Mouse (Mus musculus): ENCODE measurements around the gene Rnase11. TPM values are rescaled to one million over a fixed set of nuclear protein-coding genes. Genes with fewer than 3 reads are reported as not detected.

Rnase11 gene
- polyA plus RNA-seq, 1 experiment from 2014 or later = not detected

- no peaks in the 10 kb centered on the region for H3K27me3 ChIP-seq (replicated peaks; ENCODE audit: low read depth, poor library complexity, severe bottlenecking)
- DNase-seq (ENCODE audit: low spot score) = no peak
- H3K27ac ChIP-seq (replicated peaks) = no peak overlapping the region
- 87% methylated on average over 5 of the region's 5 CpGs for WGBS
- no peaks in the 10 kb centered on the region for H3K36me3 ChIP-seq (replicated peaks)
- no peaks in the 10 kb centered on the region for H3K9me3 ChIP-seq
- no peak overlapping the region for H3K4me3 ChIP-seq
- peaks cover 7% of the 10 kb centered on the region; the same call in 1 of the 2 replicates for H3K4me1 ChIP-seq
Measured at GRCm38 (mm10) chr14:51068956-51069355, 19.0 kb upstream of the Rnase11 start.

- DNase-seq (ENCODE audit: low spot score) = no peak
- Histone ChIP-seq H3K4me3 (no peak overlapping the region), H3K9me3 (no peaks in the 10 kb centered on the region), H3K27ac (replicated peaks) (no peak overlapping the region), H3K36me3 (replicated peaks) (no peaks in the 10 kb centered on the region), H3K27me3 (replicated peaks; ENCODE audit: low read depth, poor library complexity, severe bottlenecking) (peaks cover 5% of the 10 kb centered on the region; the same call in 1 of the 2 replicates), H3K4me1 (peaks cover 8% of the 10 kb centered on the region)
- 88% methylated on average over 5 of the region's 5 CpGs for whole genome bisulfite sequencing
Measured at GRCm38 (mm10) chr14:51060761-51061160, 10.8 kb upstream of the Rnase11 start.

GRCm38 (mm10) chr14:51057401-51057831 lies 7.5 kb upstream of the Rnase11 start, which contains the start of gene Rnase12:
Gene Rnase12 (minus strand): TSS chr14:51057661.
- WGBS = 74% methylated on average over 9 of the region's 9 CpGs
- peaks cover 5% of the 10 kb centered on the region; the same call in 1 of the 2 replicates for H3K27me3 ChIP-seq (replicated peaks; ENCODE audit: low read depth, poor library complexity, severe bottlenecking)
- DNase-seq (ENCODE audit: low spot score) = no peak
- no peaks in the 10 kb centered on the region for H3K9me3 ChIP-seq
- no peak within 1 kb of the TSS for H3K4me3 ChIP-seq
- H3K27ac ChIP-seq (replicated peaks) = no peak within 1 kb of the TSS
- H3K36me3 ChIP-seq (replicated peaks) = no peaks in the 10 kb centered on the region
- peaks cover 18% of the 10 kb centered on the region for H3K4me1 ChIP-seq

- WGBS = 38% methylated on average over 13 of the region's 13 CpGs
- Histone ChIP-seq H3K4me1 (peaks cover 18% of the 10 kb centered on the region), H3K27ac (replicated peaks) (no peak overlapping the region), H3K27me3 (replicated peaks; ENCODE audit: low read depth, poor library complexity, severe bottlenecking) (no peaks in the 10 kb centered on the region; the same call in 1 of the 2 replicates), H3K4me3 (no peak overlapping the region), H3K9me3 (no peaks in the 10 kb centered on the region), H3K36me3 (replicated peaks) (no peaks in the 10 kb centered on the region)
- no peak for DNase-seq (ENCODE audit: low spot score)
Measured at GRCm38 (mm10) chr14:51054243-51055237, 4.6 kb upstream of the Rnase11 start.

- WGBS = 63% methylated on average over 5 of the region's 5 CpGs
Measured at GRCm38 (mm10) chr14:51053176-51053575, 3.2 kb upstream of the Rnase11 start.

GRCm38 (mm10) chr14:51051941-51052340 lies 2.0 kb upstream of the Rnase11 start:
- 59% methylated on average over 5 of the region's 5 CpGs for WGBS
- Histone ChIP-seq H3K4me3 (no peak overlapping the region), H3K4me1 (peaks cover 18% of the 10 kb centered on the region), H3K27ac (replicated peaks) (no peak overlapping the region), H3K27me3 (replicated peaks; ENCODE audit: low read depth, poor library complexity, severe bottlenecking) (no peaks in the 10 kb centered on the region; the same call in 1 of the 2 replicates), H3K36me3 (replicated peaks) (no peaks in the 10 kb centered on the region), H3K9me3 (no peaks in the 10 kb centered on the region)
- no peak for DNase-seq (ENCODE audit: low spot score)

More at GRCm38 (mm10) chr14:51053176-51053575, 3.2 kb upstream of the Rnase11 start:
- H3K27me3 ChIP-seq (replicated peaks; ENCODE audit: low read depth, poor library complexity, severe bottlenecking) = no peaks in the 10 kb centered on the region; the same call in 1 of the 2 replicates
- no peak for DNase-seq (ENCODE audit: low spot score)
- H3K36me3 ChIP-seq (replicated peaks) = no peaks in the 10 kb centered on the region
- no peaks in the 10 kb centered on the region for H3K9me3 ChIP-seq
- no peak overlapping the region for H3K27ac ChIP-seq (replicated peaks)
- peaks cover 18% of the 10 kb centered on the region for H3K4me1 ChIP-seq
- H3K4me3 ChIP-seq = no peak overlapping the region

GRCm38 (mm10) chr14:51047846-51048245 lies 2.1 kb downstream of the Rnase11 start:
- no peaks in the 10 kb centered on the region for H3K9me3 ChIP-seq
- DNase-seq (ENCODE audit: low spot score) = no peak
- no peaks in the 10 kb centered on the region for H3K36me3 ChIP-seq (replicated peaks)
- H3K27ac ChIP-seq (replicated peaks) = no peak overlapping the region
- 56% methylated on average over 5 of the region's 5 CpGs for WGBS
- no peak overlapping the region for H3K4me3 ChIP-seq
- no peaks in the 10 kb centered on the region; the same call in 1 of the 2 replicates for H3K27me3 ChIP-seq (replicated peaks; ENCODE audit: low read depth, poor library complexity, severe bottlenecking)
- peaks cover 6% of the 10 kb centered on the region for H3K4me1 ChIP-seq

GRCm38 (mm10) chr14:51041769-51042168 lies 8.2 kb downstream of the Rnase11 start, which contains the start of gene Rnase9:
Gene Rnase9 (minus strand): TSS chr14:51041869.
- H3K4me1 ChIP-seq = no peaks in the 10 kb centered on the region
- H3K36me3 ChIP-seq (replicated peaks) = no peaks in the 10 kb centered on the region
- no peak within 1 kb of the TSS for H3K27ac ChIP-seq (replicated peaks)
- 72% methylated on average over 6 of the region's 6 CpGs for WGBS
- H3K9me3 ChIP-seq = no peaks in the 10 kb centered on the region
- no peaks in the 10 kb centered on the region for H3K27me3 ChIP-seq (replicated peaks; ENCODE audit: low read depth, poor library complexity, severe bottlenecking)
- DNase-seq (ENCODE audit: low spot score) = no peak
- H3K4me3 ChIP-seq = no peak within 1 kb of the TSS

GRCm38 (mm10) chr14:51036214-51036613 lies 13.7 kb downstream of the Rnase11 start:
- Histone ChIP-seq H3K36me3 (replicated peaks) (no peaks in the 10 kb centered on the region), H3K27me3 (replicated peaks; ENCODE audit: low read depth, poor library complexity, severe bottlenecking) (no peaks in the 10 kb centered on the region), H3K9me3 (no peaks in the 10 kb centered on the region), H3K27ac (replicated peaks) (no peak overlapping the region), H3K4me1 (no peaks in the 10 kb centered on the region), H3K4me3 (no peak overlapping the region)
- 87% methylated on average over 4 of the region's 4 CpGs for WGBS
- DNase-seq (ENCODE audit: low spot score) = no peak

- H3K4me3 ChIP-seq = no peak overlapping the region
- 71% methylated on average over 1 of the region's 1 CpGs for WGBS
Measured at GRCm38 (mm10) chr14:51035206-51035605, 14.8 kb downstream of the Rnase11 start.

GRCm38 (mm10) chr14:51027387-51028155 lies 22.4 kb downstream of the Rnase11 start:
- H3K9me3 ChIP-seq = no peaks in the 10 kb centered on the region
- H3K36me3 ChIP-seq (replicated peaks) = no peaks in the 10 kb centered on the region
- no peak for DNase-seq (ENCODE audit: low spot score)
- no peak overlapping the region for H3K4me3 ChIP-seq
- no peaks in the 10 kb centered on the region for H3K27me3 ChIP-seq (replicated peaks; ENCODE audit: low read depth, poor library complexity, severe bottlenecking)
- H3K4me1 ChIP-seq = no peaks in the 10 kb centered on the region
- no peak overlapping the region for H3K27ac ChIP-seq (replicated peaks)
- 59% methylated on average over 3 of the region's 3 CpGs for WGBS

More at GRCm38 (mm10) chr14:51035206-51035605, 14.8 kb downstream of the Rnase11 start:
- Histone ChIP-seq H3K36me3 (replicated peaks) (no peaks in the 10 kb centered on the region), H3K27ac (replicated peaks) (no peak overlapping the region), H3K27me3 (replicated peaks; ENCODE audit: low read depth, poor library complexity, severe bottlenecking) (no peaks in the 10 kb centered on the region), H3K4me1 (no peaks in the 10 kb centered on the region), H3K9me3 (no peaks in the 10 kb centered on the region)
- DNase-seq (ENCODE audit: low spot score) = no peak

- H3K9me3 ChIP-seq = no peaks in the 10 kb centered on the region
- no peak overlapping the region for H3K4me3 ChIP-seq
- H3K27ac ChIP-seq (replicated peaks) = no peak overlapping the region
- 37% methylated on average over 5 of the region's 5 CpGs for WGBS
- H3K4me1 ChIP-seq = no peaks in the 10 kb centered on the region
- no peaks in the 10 kb centered on the region for H3K27me3 ChIP-seq (replicated peaks; ENCODE audit: low read depth, poor library complexity, severe bottlenecking)
- no peaks in the 10 kb centered on the region for H3K36me3 ChIP-seq (replicated peaks)
- DNase-seq (ENCODE audit: low spot score) = peak; percentile 61
Measured at GRCm38 (mm10) chr14:51026391-51027133, 23.4 kb downstream of the Rnase11 start.
